Mouse (Mus musculus): ENCODE results near the gene Myo1a. TPM values are rescaled to one million over a fixed set of nuclear protein-coding genes. Genes with fewer than 3 reads are reported as not detected.
A peak's percentile ranks its signal among the peaks of the same experiment; 100 is the strongest.

The Myo1a gene
- polyA plus RNA-seq, 1 experiment from 2014 or later: 53.8 TPM

DNA sequence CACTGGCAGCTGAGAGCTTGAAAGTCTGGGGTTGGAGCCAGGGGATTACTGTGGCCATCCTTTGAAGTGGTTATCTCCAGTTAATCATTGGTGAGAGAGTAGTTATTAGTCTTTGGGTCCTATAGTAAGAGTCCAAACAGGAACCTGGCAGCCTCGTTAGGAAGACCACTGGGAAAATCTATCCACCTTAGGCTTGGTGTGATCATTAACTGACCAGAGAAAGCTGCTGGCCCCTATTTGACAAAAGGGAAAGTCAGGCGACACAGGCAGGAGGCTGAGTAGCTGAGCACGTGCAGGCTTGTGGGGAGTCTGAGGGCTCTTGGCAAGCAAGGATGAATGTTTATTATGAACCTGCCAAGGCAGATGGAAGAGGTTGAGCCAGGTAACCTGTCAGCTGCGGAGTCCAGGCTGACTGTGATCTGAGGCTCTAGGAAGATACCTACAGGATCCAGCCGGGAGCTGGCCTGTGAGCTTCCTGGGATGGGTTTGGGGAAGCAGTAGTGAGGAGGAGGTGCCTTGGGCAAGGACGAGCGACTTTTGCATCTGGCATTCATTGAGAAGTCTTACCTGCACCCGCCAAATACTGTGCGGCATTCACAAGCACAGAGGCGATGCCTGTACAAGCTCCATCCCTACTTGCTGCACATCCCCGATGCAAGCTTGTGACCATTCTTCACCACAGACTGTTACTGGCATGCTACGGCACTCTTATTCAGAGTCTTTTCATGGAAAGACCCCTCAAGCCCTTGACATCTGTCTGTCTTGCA is 59.1 kb downstream of the Myo1a start:
- H3K4me3 ChIP-seq (ENCODE audit: low read length): no peak overlapping the region
- H3K9ac ChIP-seq (ENCODE audit: low read depth, low read length): no peak overlapping the region
- H3K27me3 ChIP-seq (replicated peaks; ENCODE audit: control insufficient read depth, insufficient read depth, low read length): no peaks in the 10 kb centered on the region
- ATAC-seq: peak; percentile 84
- 45% methylated on average over 12 of the region's 12 CpGs for WGBS
- H3K4me1 ChIP-seq (ENCODE audit: control insufficient read depth, insufficient read depth, low read length): no peaks in the 10 kb centered on the region; the same call in 1 of the 2 replicates
- no peaks in the 10 kb centered on the region for H3K36me3 ChIP-seq (ENCODE audit: control insufficient read depth, insufficient read depth, low read length)
- no peaks in the 10 kb centered on the region for H3K9me3 ChIP-seq (ENCODE audit: control insufficient read depth, low read length)
- no peak overlapping the region for H3K4me2 ChIP-seq (ENCODE audit: low read depth, low read length)
- H3K27ac ChIP-seq (ENCODE audit: low read length): no peak overlapping the region

DNA sequence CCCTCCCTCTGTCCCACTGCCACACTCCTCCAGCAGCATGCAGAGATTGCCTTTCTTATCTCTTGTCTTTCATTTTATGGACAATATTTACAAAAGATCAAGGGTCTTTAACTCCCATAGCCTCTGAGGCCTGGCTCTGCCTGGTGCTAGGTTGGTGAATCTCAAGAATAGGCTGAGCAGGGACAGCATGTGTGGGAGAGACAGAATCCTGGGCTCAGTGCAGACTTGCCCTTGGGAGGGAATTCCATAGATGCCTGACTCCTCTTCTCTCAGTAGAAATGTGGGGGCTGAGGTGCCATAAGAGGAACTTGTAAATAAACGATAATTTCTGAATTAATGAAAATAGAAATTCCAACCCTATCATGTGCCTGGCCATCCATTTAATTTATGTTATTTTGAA is 61.6 kb downstream of the Myo1a start:
- H3K36me3 ChIP-seq (ENCODE audit: control insufficient read depth, insufficient read depth, low read length): no peaks in the 10 kb centered on the region
- 78% methylated on average over 1 of the region's 1 CpGs for WGBS
- H3K4me3 ChIP-seq (ENCODE audit: low read length): no peak overlapping the region
- H3K4me2 ChIP-seq (ENCODE audit: low read depth, low read length): no peak overlapping the region
- no peak for ATAC-seq
- no peaks in the 10 kb centered on the region for H3K27me3 ChIP-seq (replicated peaks; ENCODE audit: control insufficient read depth, insufficient read depth, low read length)
- no peaks in the 10 kb centered on the region for H3K9me3 ChIP-seq (ENCODE audit: control insufficient read depth, low read length)
- no peak overlapping the region for H3K27ac ChIP-seq (ENCODE audit: low read length)
- H3K9ac ChIP-seq (ENCODE audit: low read depth, low read length): no peak overlapping the region
- no peaks in the 10 kb centered on the region; the same call in 1 of the 2 replicates for H3K4me1 ChIP-seq (ENCODE audit: control insufficient read depth, insufficient read depth, low read length)

Other genes with a start within 250 kb of the Myo1a start
- gene Stac3, start 203.5 kb upstream of the Myo1a start, polyA plus RNA-seq (2015; fragmentation: Nextera tagmentation; extraction: Ambion mirVana): 0.32 and 0.67 TPM in 2 replicates
- 64.5 and 64.6 TPM in 2 replicates for gene Ndufa4l2, start 190.2 kb upstream of the Myo1a start, polyA plus RNA-seq (2015; fragmentation: Nextera tagmentation; extraction: Ambion mirVana)
- 146 and 170 TPM in 2 replicates for gene Shmt2, start 182.7 kb upstream of the Myo1a start, polyA plus RNA-seq (2015; fragmentation: Nextera tagmentation; extraction: Ambion mirVana)
- gene Nxph4, start 170.6 kb upstream of the Myo1a start, polyA plus RNA-seq (2015; fragmentation: Nextera tagmentation; extraction: Ambion mirVana): 4.3 and 4.4 TPM in 2 replicates
- gene Lrp1, start 84.0 kb upstream of the Myo1a start, polyA plus RNA-seq (2015; fragmentation: Nextera tagmentation; extraction: Ambion mirVana): 64.6 and 67.0 TPM in 2 replicates
- 46.8 and 49.3 TPM in 2 replicates for gene Stat6, start 62.2 kb upstream of the Myo1a start, polyA plus RNA-seq (2015; fragmentation: Nextera tagmentation; extraction: Ambion mirVana)
- gene Nemp1, start 38.3 kb upstream of the Myo1a start, polyA plus RNA-seq (2015; fragmentation: Nextera tagmentation; extraction: Ambion mirVana): 4.8 and 5.9 TPM in 2 replicates
- 7.5 and 8.4 TPM in 2 replicates for gene Nab2, start 36.6 kb upstream of the Myo1a start, polyA plus RNA-seq (2015; fragmentation: Nextera tagmentation; extraction: Ambion mirVana)
- gene Tac2, start 19.3 kb downstream of the Myo1a start, polyA plus RNA-seq (2015; fragmentation: Nextera tagmentation; extraction: Ambion mirVana): 1.3 and 2.2 TPM in 2 replicates
- gene Zbtb39, start 34.4 kb downstream of the Myo1a start, polyA plus RNA-seq (2015; fragmentation: Nextera tagmentation; extraction: Ambion mirVana): 1.6 TPM in 2 replicates
- 2.1 and 2.2 TPM in 2 replicates for gene Gpr182, start 46.6 kb downstream of the Myo1a start, polyA plus RNA-seq (2015; fragmentation: Nextera tagmentation; extraction: Ambion mirVana)
- 0.05 TPM in 2 replicates for gene Rdh1, start 54.6 kb downstream of the Myo1a start, polyA plus RNA-seq (2015; fragmentation: Nextera tagmentation; extraction: Ambion mirVana)
- 0.17 TPM in 1 of 2 replicates, not detected in the other for gene Rdh16f1, start 54.6 kb downstream of the Myo1a start, polyA plus RNA-seq (2015; fragmentation: Nextera tagmentation; extraction: Ambion mirVana)
- gene Rdh9, start 71.2 kb downstream of the Myo1a start, polyA plus RNA-seq (2015; fragmentation: Nextera tagmentation; extraction: Ambion mirVana): 0.26 TPM in 1 of 2 replicates, not detected in the other
- 0.05 TPM in 1 of 2 replicates, not detected in the other for gene Rdh16, start 96.0 kb downstream of the Myo1a start, polyA plus RNA-seq (2015; fragmentation: Nextera tagmentation; extraction: Ambion mirVana)
- not detected in 2 replicates for gene Rdh19, start 144.8 kb downstream of the Myo1a start, polyA plus RNA-seq (2015; fragmentation: Nextera tagmentation; extraction: Ambion mirVana)
- 0.27 and 0.49 TPM in 2 replicates for gene Rdh16f2, start 161.3 kb downstream of the Myo1a start, polyA plus RNA-seq (2015; fragmentation: Nextera tagmentation; extraction: Ambion mirVana)
- gene Rdh7, start 183.6 kb downstream of the Myo1a start, polyA plus RNA-seq (2015; fragmentation: Nextera tagmentation; extraction: Ambion mirVana): 0.86 and 1.1 TPM in 2 replicates
- gene Sdr9c7, start 193.3 kb downstream of the Myo1a start, polyA plus RNA-seq (2015; fragmentation: Nextera tagmentation; extraction: Ambion mirVana): 0.17 and 0.33 TPM in 2 replicates

All from intestine, embryonic 16.5 days (tissue).